Mouse (Mus musculus) cerebellum, adult 11-12 months (tissue): Measurements from ENCODE around the gene Slc2a1.

Experiments
- DNase-seq: peaks from one replicate; pipeline ENCODE4 v3.0.0; 2022

Slc2a1 gene

DNA sequence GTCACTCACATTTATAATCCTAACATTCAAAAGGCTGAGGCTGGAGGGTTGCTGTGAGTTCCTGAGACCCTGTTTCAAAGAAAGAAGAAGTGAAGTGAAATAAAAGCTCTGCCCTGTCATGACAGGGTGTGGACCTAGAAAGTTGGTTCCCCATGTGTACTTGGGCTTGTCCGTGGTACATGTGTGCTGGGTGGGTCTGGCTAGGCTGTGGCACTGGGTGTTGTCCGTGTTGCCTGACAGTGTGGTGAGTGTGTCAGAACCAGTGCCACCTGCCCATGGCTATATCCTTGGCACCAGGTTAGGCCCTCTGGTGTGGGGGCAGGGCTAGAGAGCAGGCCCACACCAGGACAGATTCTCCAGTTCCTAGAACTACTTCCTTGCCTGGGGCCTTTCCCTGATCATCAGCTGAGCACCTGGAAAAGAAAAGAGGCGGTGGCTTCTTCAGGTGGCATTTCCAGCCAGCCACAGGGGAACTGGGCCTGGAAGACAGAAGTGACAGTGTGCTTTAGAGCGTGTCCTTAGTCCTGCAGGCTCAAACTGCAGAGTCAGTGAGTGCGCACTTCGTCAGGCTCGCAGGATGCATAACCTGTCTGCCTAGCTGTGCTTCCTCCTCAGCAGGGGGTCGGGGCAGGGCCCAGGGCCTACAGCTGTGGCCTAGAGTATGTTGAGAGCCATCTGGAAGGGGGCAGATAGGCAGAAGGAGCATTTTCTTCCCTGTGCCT lies 22.8 kb downstream of the Slc2a1 start:
- DNase-seq = no peak

DNA sequence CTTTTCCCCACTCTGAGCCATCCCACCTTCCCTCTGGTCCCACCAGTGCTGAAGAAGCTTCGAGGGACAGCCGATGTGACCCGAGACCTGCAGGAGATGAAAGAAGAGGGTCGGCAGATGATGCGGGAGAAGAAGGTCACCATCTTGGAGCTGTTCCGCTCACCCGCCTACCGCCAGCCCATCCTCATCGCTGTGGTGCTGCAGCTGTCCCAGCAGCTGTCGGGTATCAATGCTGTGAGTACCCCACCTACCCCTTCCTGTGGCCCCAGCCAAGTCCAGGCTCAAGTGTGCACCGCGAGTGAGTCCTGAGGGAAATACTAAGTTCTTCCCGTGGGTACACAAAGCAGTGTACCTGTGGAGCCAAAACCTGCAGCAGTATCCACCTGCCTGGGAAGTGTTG lies 24.8 kb downstream of the Slc2a1 start:
- no peak for DNase-seq

DNA sequence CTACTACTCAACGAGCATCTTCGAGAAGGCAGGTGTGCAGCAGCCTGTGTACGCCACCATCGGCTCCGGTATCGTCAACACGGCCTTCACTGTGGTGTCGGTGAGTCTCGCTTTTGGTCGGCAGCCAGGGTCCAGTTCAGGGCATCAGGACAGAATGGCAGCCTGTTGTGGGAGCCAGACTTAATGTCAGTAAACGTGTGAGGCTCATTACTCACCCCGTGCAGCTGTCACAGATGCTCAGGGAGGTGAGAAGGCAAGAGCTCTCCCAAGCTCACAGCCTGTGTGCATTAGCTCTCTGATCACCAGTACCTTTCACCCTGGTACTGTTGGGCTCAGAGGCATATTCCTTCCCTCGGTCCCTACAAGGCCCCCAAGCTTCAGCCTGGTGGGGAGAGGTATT lies 25.3 kb downstream of the Slc2a1 start:
- DNase-seq = no peak

DNA sequence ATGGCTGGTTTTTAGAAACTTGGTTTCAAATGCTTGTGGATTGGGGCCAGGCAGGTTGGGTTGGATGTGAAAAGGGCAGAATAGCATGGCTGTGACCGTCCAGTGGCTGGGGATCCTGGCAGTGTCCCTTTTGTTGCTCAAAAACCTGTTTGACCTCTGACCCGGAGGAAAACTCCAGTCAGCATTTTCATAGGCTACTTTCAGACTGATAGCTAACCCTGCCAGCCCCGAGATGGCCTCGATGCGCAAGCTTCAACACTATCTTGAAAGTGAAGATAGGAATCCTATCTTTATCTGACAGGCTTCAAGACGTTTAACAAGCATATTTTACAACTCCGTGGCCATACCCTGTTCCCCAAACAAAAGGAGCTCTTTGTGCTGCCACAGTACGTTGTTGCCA lies 28.8 kb downstream of the Slc2a1 start:
- DNase-seq = no peak

DNA sequence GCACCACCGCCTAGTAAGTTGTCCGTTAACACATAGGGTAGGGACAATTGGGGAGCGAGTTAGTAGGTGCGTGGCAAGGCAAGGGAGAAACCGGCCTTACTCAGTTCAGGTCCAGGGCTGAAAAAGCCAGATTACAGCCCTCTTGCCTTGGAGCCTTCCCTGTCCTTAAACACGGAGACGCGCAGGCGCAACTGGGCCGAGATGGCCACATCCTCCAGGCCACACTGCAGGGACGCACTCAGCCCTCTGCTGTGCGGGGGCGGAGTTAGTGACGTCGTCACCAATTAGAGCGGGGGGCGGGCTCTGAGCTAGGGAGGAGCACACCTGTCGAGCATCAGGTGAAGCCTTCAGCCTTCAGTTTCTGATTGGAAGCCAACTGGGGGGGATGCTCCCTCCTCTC lies 29.7 kb downstream of the Slc2a1 start:
- peak; percentile 89 for DNase-seq

DNA sequence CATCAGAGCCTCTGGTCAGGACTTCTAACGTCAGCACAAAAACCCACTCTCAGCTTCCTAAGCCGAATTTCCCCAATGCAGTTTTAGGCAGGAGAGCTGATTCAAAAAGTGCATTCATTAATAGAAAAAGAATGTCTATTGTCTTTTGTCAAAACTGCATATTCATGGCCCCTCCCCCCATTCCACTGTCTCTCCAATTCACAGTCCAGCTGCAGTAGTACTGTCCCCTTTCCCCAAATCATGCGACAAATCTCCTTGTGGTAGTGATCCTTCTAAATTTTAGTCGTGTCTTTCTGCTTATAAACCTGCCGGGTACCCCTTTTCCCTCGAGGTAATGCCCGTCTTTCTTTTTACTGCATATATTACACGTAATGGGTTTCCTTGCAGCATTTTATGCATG lies 30.3 kb downstream of the Slc2a1 start:
- DNase-seq = no peak

GRCm38 (mm10) chr4:119140126-119140525 lies 31.6 kb downstream of the Slc2a1 start:
- DNase-seq = no peak

DNA sequence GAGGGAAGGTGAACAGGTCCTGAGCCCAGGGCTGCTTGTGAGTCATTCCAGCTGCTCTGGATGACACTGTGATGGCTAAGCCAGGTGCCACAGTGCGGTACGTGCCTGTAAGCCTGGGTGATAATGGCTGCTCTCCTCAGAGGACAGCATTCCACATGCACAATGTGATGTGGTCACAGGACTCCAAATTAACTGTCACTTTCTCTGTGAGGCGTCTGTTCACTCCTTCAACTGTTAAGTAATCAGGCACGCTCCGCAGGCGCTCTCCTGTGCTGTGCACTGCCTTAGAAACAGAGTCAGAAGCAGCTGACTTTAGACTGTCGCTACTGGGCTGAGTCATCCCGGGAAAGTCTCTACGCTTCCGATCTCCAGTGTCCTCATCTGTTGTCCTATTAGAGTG lies 32.7 kb downstream of the Slc2a1 start:
- DNase-seq = no peak

DNA sequence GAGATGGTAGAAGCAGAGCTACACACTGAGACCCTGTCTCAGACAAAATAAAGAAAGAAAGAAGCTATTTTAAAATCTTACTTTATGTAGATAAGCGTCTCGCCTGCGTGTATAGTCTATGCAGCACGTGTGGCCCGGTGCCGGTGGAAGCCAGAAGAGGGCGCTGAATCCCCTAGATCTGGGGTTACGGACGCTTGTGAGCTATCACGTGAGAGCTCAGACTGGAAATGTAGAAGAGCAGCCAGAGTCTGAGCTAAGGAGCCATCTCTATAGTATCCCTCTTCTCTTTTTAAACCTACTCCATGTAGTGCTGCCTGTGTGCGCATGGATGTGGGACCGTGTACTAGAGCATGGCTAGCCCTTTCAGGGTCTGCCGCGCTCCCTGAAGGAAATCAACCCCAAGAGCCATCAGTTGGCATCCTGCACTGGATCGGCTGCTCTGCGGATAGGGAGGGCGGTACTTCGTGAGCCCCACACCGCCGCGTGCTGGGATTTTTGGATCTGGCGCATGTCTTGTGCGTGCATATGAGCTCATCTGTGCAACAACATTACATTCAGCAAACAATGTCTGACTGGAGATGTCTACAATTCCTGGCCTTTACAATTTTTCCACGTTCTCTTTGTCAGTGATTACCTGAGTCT lies 33.8 kb downstream of the Slc2a1 start:
- DNase-seq = no peak

GRCm38 (mm10) chr4:119146816-119147215 lies 38.3 kb downstream of the Slc2a1 start:
- no peak for DNase-seq

GRCm38 (mm10) chr4:119147347-119147746 lies 38.8 kb downstream of the Slc2a1 start:
- no peak for DNase-seq

DNA sequence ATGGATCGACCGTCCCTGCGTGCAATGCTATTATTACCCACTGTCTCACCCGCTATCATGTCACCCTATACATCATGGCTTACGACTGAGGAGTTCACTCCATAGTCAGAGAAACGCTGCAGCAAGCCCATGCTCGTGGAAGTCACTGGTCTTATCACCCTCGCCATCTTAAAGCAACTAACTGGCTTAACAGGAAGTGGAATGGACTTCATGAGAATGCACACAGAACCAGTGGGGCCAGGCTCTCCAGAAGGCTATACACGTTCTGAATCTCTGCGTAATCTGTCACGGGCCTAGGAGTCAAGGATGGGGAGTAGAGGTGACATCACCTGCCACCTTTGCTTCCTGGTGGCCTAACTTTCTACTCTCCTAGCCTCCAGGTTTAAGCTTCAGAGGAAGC lies 40.2 kb downstream of the Slc2a1 start:
- no peak for DNase-seq

GRCm38 (mm10) chr4:119157186-119157585 lies 48.7 kb downstream of the Slc2a1 start:
- DNase-seq = peak; percentile 18

DNA sequence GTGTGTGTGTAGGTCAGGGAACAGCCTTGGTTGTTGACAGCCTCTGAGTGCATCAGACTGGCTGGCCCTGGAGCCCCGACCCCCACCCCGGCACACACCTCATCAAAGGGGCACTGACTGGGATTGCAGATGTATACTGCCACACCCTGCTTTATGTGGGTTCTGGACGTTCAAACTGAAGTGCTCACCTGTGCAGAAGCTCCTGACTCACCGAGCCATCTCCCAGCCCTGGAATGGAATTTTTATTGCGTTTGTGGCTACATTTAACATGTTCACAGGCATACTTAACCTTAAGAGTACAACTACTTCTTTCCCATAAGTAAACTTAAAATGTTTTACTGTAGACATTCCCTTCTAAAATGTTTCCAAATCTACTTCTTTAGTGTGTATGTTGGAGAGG lies 49.4 kb downstream of the Slc2a1 start:
- DNase-seq = no peak

DNA sequence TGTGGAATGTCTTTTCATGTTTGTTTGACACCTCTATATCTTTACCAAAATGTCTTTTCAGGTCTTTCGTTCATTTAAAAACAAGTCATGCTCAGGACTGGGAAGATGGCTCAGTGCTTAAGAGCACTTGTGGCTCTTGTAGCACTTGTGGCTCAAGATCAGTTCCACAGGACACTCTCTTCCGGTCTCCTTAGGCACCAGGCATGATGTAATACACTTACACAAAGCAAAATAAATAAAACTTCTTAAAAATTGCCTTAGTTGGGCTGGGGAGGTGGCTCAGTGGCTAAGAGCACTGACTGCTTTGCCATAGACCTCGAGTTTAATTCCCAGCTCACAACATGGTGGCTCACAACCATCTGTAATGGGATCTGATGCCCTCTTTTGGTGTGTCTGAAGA lies 52.8 kb downstream of the Slc2a1 start:
- no peak for DNase-seq

- no peak for DNase-seq
These were observed 54.5 kb downstream of the Slc2a1 start for GRCm38 (mm10) chr4:119162990-119163389.

- no peak for DNase-seq
These were observed 57.4 kb downstream of the Slc2a1 start for GRCm38 (mm10) chr4:119165916-119166315.

- DNase-seq = no peak
These were observed 58.6 kb downstream of the Slc2a1 start for GRCm38 (mm10) chr4:119167068-119167467.

- DNase-seq = peak; percentile 75
These were observed 59.2 kb downstream of the Slc2a1 start for GRCm38 (mm10) chr4:119167663-119168062.

- DNase-seq = peak; percentile 20
These were observed 64.6 kb downstream of the Slc2a1 start for GRCm38 (mm10) chr4:119172919-119173650.

- DNase-seq = peak; percentile 95
These were observed 65.4 kb downstream of the Slc2a1 start, which contains the start of gene Zfp691 for GRCm38 (mm10) chr4:119173851-119174453. Gene Zfp691, minus strand, starts transcription at chr4:119174195.

GRCm38 (mm10) chr4:119177702-119178101 lies 69.2 kb downstream of the Slc2a1 start:
- no peak for DNase-seq

DNA sequence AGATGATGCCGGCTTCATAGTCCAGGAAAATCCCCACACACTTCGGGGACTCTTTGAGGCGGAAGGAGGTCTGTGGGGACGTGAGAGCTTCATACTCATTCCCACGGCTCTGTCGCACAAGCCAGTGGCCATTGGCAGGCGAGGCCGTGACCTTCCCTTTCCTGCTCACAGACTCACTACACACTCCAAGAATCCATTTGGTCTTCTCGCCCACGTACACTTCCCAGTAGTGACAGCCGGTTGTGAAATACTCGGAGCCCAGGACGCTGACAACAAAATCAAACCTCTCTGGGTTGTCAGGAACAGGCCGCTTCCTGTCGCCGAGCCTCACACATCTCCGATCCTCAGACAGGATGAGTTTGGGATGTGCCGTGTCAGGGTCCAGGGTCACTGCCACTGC lies 69.8 kb downstream of the Slc2a1 start:
- no peak for DNase-seq
